Mouse (Mus musculus) cerebellum, adult 2 months (tissue): ENCODE results near the gene Hoxc8. TPM values are rescaled to one million over a fixed set of nuclear protein-coding genes. Genes with fewer than 3 reads are reported as not detected.

Experiments used
- DNase-seq, 2 experiments: peaks; one replicate each; pipeline ENCODE4 v3.0.0; 2021
- H3K27ac ChIP-seq: fragments of 200-500 bp; 2 replicates; pipeline ENCODE4 v1.5.1; 2012; ENCODE audit warnings: low read length, control low read depth, inconsistent platforms; ENCODE audit not compliant: insufficient read depth
- H3K27me3 ChIP-seq: fragments of 200-500 bp; 2 replicates; pipeline ENCODE4 v1.6.1; 2012; ENCODE audit warnings: inconsistent platforms, mild to moderate bottlenecking, low read length, moderate library complexity; ENCODE audit not compliant: control insufficient read depth, insufficient read depth
- H3K4me1 ChIP-seq: fragments of 200-500 bp; 2 replicates; pipeline ENCODE4 v1.6.1; 2011; ENCODE audit warnings: low read length; ENCODE audit not compliant: control insufficient read depth, insufficient read depth
- H3K4me3 ChIP-seq: fragments of 200-500 bp; replicated peaks from 2 replicates; pipeline ENCODE3; 2011; ENCODE audit warnings: mild to moderate bottlenecking, low read depth, low read length, control low read depth; ENCODE audit not compliant: insufficient read depth
- CTCF ChIP-seq: fragments of 200-500 bp; IDR thresholded peaks from 2 replicates; pipeline ENCODE4 v1.5.1; 2011; ENCODE audit warnings: low read depth, mild to moderate bottlenecking, control low read depth, low read length, moderate library complexity, borderline replicate concordance; ENCODE audit not compliant: insufficient read depth
- POLR2A ChIP-seq: fragments of 200-500 bp; IDR thresholded peaks from 2 replicates; pipeline ENCODE4 v1.6.1; 2011; ENCODE audit warnings: low read length, control low read depth, borderline replicate concordance; ENCODE audit not compliant: insufficient read depth
- WGBS: fragments of 180-500 bp; shearing (Covaris S2); methylation state at CpG from one replicate; pipeline ENCODE4 v1.1.7; 2018; 5-methylcytosine and 5-hydroxymethylcytosine counted together
- polyA plus RNA-seq: library from polyadenylated mRNA; depleted of rRNA; stranded (reverse); fragments of >200 nt; gene quantifications from 2 replicates; pipeline ENCODE4 v1.2.3, GENCODE M21; 2012

Hoxc8 gene
- polyA plus RNA-seq, 1 experiment: not detected

GRCm38 (mm10) chr15:103000501-103000901 is 10.1 kb downstream of the Hoxc8 start:
- H3K27ac ChIP-seq: no peak overlapping the region
- H3K4me1 ChIP-seq: no peaks in the 10 kb centered on the region
- no peak overlapping the region for H3K4me3 ChIP-seq
- H3K27me3 ChIP-seq: peaks cover 15% of the 10 kb centered on the region; the same call in 1 of the 2 replicates
- no peak for DNase-seq
- no peak for TF ChIP-seq POLR2A
- 7% methylated on average over 24 of the region's 24 CpGs for WGBS

GRCm38 (mm10) chr15:103001370-103001769 is 11.0 kb downstream of the Hoxc8 start:
- Histone ChIP-seq H3K27me3 (peaks cover 14% of the 10 kb centered on the region; the same call in 1 of the 2 replicates), H3K4me1 (no peaks in the 10 kb centered on the region), H3K27ac (no peak overlapping the region), H3K4me3 (no peak overlapping the region)
- TF ChIP-seq CTCF (no peak), POLR2A (no peak)
- 70% methylated on average over 2 of the region's 2 CpGs for WGBS
- no peak for DNase-seq

- 31% methylated on average over 4 of the region's 4 CpGs for WGBS
- Histone ChIP-seq H3K4me3 (no peak overlapping the region), H3K27me3 (peaks cover 10% of the 10 kb centered on the region; the same call in 1 of the 2 replicates), H3K4me1 (no peaks in the 10 kb centered on the region), H3K27ac (no peak overlapping the region)
- TF ChIP-seq CTCF: no peak
- no peak for TF ChIP-seq POLR2A
- DNase-seq: no peak
Measured at GRCm38 (mm10) chr15:103002156-103002555, 11.7 kb downstream of the Hoxc8 start.

- TF ChIP-seq CTCF (no peak), POLR2A (no peak)
- H3K4me3 ChIP-seq: no peak overlapping the region
- H3K4me1 ChIP-seq: no peaks in the 10 kb centered on the region
- peaks cover 8% of the 10 kb centered on the region; the same call in 1 of the 2 replicates for H3K27me3 ChIP-seq
- no peak for DNase-seq
- WGBS: 5% methylated on average over 13 of the region's 13 CpGs
- no peak overlapping the region for H3K27ac ChIP-seq
Measured at GRCm38 (mm10) chr15:103002821-103003448, 12.5 kb downstream of the Hoxc8 start.

GRCm38 (mm10) chr15:103005308-103005707 is 14.9 kb downstream of the Hoxc8 start:
- Histone ChIP-seq H3K4me3 (no peak overlapping the region), H3K4me1 (no peaks in the 10 kb centered on the region), H3K27me3 (peaks cover 6% of the 10 kb centered on the region; the same call in 1 of the 2 replicates), H3K27ac (no peak overlapping the region)
- whole genome bisulfite sequencing: 3% methylated on average over 17 of the region's 17 CpGs
- DNase-seq: no peak
- TF ChIP-seq CTCF: no peak
- no peak for TF ChIP-seq POLR2A

GRCm38 (mm10) chr15:103005797-103006196 is 15.4 kb downstream of the Hoxc8 start:
- Histone ChIP-seq H3K27ac (no peak overlapping the region), H3K4me3 (no peak overlapping the region), H3K4me1 (no peaks in the 10 kb centered on the region), H3K27me3 (peaks cover 10% of the 10 kb centered on the region; the same call in 1 of the 2 replicates)
- WGBS: 7% methylated on average over 5 of the region's 5 CpGs
- no peak for DNase-seq
- no peak for TF ChIP-seq POLR2A
- TF ChIP-seq CTCF: no peak

GRCm38 (mm10) chr15:103006326-103006725 is 15.9 kb downstream of the Hoxc8 start:
- H3K4me1 ChIP-seq: no peaks in the 10 kb centered on the region
- WGBS: 9% methylated on average over 1 of the region's 1 CpGs

GRCm38 (mm10) chr15:103009265-103010111 is 19.1 kb downstream of the Hoxc8 start:
- DNase-seq: no peak
- WGBS: 3% methylated on average over 27 of the region's 27 CpGs
- no peaks in the 10 kb centered on the region for H3K4me1 ChIP-seq
- no peak for TF ChIP-seq POLR2A
- no peak for TF ChIP-seq CTCF
- no peak overlapping the region for H3K27ac ChIP-seq
- H3K27me3 ChIP-seq: peaks cover 19% of the 10 kb centered on the region; the same call in 1 of the 2 replicates
- no peak overlapping the region for H3K4me3 ChIP-seq

More at GRCm38 (mm10) chr15:103006326-103006725, 15.9 kb downstream of the Hoxc8 start:
- TF ChIP-seq POLR2A: no peak
- TF ChIP-seq CTCF: no peak
- no peak for DNase-seq
- Histone ChIP-seq H3K4me3 (no peak overlapping the region), H3K27me3 (peaks cover 8% of the 10 kb centered on the region; the same call in 1 of the 2 replicates), H3K27ac (no peak overlapping the region)
